Mouse (Mus musculus) neutrophil, adult 5-6 weeks (primary cell): ENCODE results near the gene Brdt. TPM values are rescaled to one million over a fixed set of nuclear protein-coding genes. Genes with fewer than 3 reads are reported as not detected.

Experiments used
- ATAC-seq: fragments of 151-379, 151-347 bp; 2 replicates; pipeline ENCODE4 v1.8.0; 2017; ENCODE audit warnings: mild to moderate bottlenecking, moderate TSS enrichment; ENCODE audit not compliant: insufficient number of reproducible peaks, poor library complexity, low FRiP score, severe bottlenecking; ENCODE audit errors: extremely low read depth
- total RNA-seq: library from RNA; stranded (forward); fragments of 200-1000 nt; gene quantifications from 2 replicates; pipeline ENCODE4 v1.2.3, GENCODE M21; 2017

Gene Brdt
- total RNA-seq, 1 experiment from 2014 or later, result 1.4 TPM

DNA sequence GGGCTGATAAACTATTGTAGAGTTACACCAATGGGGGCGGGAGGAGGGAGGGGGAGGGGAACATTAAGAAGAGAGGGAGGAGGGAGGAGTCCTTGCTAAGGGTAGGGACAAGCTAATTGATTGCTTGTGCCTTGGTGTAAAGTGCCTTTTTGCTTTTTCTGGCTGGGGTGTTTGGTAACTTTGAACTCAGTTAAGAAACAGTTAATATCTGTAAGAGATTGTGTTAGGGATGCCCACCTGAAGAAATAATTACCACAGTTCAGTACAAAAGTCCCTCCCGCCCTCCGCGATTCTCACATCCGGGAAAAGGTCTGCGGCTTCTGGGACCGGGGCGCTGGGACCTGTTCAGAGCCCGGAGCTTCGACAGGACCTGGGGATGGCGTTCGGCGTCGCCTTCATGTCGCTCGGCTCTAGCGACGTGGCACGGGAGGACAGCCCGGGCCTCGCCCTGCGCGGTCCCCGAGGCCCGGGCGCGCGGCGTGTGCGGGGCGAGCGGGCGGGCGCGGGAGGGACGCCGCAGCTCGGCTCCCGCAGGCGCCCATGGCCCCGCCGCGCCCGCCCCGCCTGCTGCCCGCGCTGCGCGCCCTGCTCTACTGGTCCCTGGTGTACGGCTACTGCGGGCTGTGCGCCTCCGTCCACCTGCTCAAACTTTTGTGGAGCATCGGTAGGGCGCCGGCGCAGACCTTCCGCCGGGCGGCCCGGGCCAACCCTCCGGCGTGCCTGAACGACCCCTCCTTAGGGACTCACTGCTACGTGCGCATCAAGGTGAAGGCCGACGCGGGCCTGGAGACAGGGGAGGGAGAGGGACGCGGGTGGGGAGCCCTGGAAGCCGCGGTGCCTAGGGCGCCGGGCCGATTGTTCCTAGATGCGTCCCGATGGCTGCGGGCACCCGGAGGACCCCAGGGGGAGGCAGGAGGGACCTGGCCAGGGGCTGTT lies 72.3 kb downstream of the Brdt start:
- no peak for ATAC-seq

- ATAC-seq, result no peak
Observed at GRCm38 (mm10) chr5:107403947-107404684, 73.2 kb downstream of the Brdt start.

- ATAC-seq, result no peak
Observed at GRCm38 (mm10) chr5:107405361-107405760, 74.4 kb downstream of the Brdt start.

DNA sequence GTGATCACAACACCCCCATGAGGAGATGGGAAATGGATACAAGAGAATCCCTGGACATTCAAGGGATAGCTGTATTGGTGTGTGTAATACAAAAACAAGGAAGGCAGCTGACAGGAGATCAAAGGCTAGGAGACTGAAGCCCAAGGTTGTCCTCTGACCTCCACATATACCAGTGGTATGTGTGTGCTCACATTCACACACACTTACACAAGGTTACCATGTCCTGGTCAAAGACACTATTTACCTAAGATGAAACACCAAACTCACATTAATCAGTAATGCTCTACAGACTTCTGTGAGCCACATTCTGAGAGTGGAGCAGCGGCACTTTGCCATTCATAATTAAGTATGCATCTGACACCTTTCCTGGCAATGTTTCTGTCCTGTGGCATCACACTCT lies 79.3 kb downstream of the Brdt start:
- no peak for ATAC-seq

DNA sequence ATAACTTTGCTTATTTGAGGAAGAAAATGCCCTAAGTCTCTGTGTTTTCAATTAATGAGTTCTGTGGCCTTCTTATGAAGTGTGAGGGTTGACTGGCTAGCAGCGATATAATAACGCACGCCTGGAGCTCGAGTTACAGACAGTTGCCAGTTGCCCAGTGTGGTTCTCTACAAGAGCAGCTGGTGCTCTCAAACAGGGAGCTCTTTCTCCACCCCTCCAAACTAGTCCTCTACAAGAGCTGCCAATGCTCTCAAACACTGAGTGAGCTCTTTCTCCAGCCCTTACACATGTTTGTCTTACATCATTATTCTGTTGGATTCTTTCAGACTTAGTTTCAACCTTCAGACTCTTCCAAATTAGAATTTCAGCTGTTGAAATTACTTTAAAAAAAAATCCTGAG lies 80.4 kb downstream of the Brdt start:
- no peak for ATAC-seq

- no peak for ATAC-seq
Observed at GRCm38 (mm10) chr5:107412285-107412684, 81.3 kb downstream of the Brdt start.

DNA sequence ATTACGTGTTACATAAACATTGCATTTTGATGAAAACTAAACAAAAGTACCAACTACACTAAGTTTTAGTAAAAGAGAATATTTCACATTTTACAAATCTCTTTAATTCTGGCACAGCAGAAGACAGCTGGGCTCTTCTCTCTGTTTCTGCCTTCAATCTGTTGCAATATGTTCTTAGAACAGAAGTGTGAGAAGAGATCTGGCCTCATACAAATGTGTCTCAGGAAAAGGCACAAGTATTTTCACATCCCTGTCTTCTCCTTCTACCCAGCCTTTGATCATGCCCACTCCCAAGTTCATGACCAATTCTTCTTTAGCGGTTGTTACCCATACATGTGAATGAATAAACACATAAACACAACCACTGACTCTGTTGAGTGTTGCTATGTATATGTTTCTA lies 84.1 kb downstream of the Brdt start:
- no peak for ATAC-seq

GRCm38 (mm10) chr5:107421676-107422075 lies 90.7 kb downstream of the Brdt start:
- no peak for ATAC-seq

DNA sequence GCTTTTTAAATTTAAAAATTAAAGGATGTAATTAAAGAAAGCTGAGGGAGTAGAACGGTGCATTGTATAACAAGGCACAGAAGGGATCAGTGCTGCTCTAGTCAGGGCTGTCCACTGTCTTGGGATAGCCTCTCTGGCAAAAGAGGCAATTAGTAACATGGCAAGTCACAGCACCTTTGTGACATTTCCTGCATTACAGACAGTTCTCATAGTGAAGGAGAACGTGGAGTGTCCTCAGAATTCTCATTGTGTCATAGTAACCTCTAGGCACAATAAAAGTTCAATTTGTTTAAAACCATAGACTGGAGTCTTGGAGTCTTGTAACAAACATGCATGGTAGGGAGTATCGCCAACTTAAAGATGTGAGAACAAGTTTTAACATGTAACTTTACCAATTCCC lies 100.3 kb downstream of the Brdt start, which contains the start of gene Lpcat2b:
Gene Lpcat2b (plus strand): TSS at position 301 of the 400 bp plus-strand sequence.
- no peak for ATAC-seq

DNA sequence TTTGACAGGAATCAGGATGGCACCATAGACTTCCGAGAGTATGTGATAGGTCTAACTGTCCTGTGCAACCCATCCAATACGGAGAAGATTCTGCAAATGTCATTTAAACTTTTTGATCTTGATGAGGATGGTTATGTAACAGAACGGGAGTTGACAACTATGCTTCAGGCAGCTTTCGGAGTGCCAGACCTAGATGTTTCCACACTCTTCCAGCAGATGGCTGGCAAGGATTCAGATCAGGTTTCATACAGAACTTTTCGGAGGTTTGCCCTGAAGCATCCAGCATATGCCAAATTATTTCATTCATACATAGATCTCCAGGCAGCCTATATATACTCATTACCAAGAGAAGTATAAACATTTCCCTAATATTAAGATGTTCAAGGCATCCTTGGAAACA lies 103.0 kb downstream of the Brdt start:
- no peak for ATAC-seq

- no peak for ATAC-seq
Observed at GRCm38 (mm10) chr5:107436185-107436584, 105.2 kb downstream of the Brdt start.

Other genes starting within 250 kb of the Brdt start
- gene Tgfbr3, start 41.5 kb upstream of the Brdt start, total RNA-seq, result 2.0 and 2.7 TPM in 2 replicates
- gene Ephx4, start 71.6 kb downstream of the Brdt start, total RNA-seq, result not detected in 2 replicates
- 0.12 TPM in 1 of 2 replicates, not detected in the other for gene Lpcat2b, start 100.4 kb downstream of the Brdt start, total RNA-seq
- gene Btbd8, start 106.8 kb downstream of the Brdt start, total RNA-seq, result 9.7 and 9.9 TPM in 2 replicates
- 1.2 and 1.4 TPM in 2 replicates for gene Gm42669, start 176.5 kb downstream of the Brdt start, total RNA-seq
- gene 1700028K03Rik, start 203.6 kb downstream of the Brdt start, total RNA-seq, result 0.12 TPM in 1 of 2 replicates, not detected in the other